Mouse (Mus musculus) frontal cortex, adult (tissue): ENCODE data around the gene Cfap69.
A peak's percentile ranks its signal among the peaks of the same experiment; 100 is the strongest.

Experiments
- ATAC-seq: cut with Nextera tagmentation; 2 replicates; pipeline ENCODE4 v1.9.2; 2017; ENCODE audit warnings: mild to moderate bottlenecking, moderate library complexity, mixed read lengths; ENCODE audit not compliant: low TSS enrichment

Cfap69 gene

GRCm38 (mm10) chr5:5657932-5658331 lies 6.1 kb downstream of the Cfap69 start:
- no peak for ATAC-seq

- peak; percentile 100 for ATAC-seq
These were observed 15.0 kb downstream of the Cfap69 start for GRCm38 (mm10) chr5:5648817-5649569.

GRCm38 (mm10) chr5:5646173-5646572 lies 17.9 kb downstream of the Cfap69 start:
- no peak for ATAC-seq

GRCm38 (mm10) chr5:5638496-5638895 lies 25.5 kb downstream of the Cfap69 start:
- no peak for ATAC-seq

- no peak for ATAC-seq
These were observed 38.5 kb downstream of the Cfap69 start for GRCm38 (mm10) chr5:5625491-5625890.

- ATAC-seq = no peak
These were observed 45.7 kb downstream of the Cfap69 start for GRCm38 (mm10) chr5:5618329-5618728.

- ATAC-seq = no peak
These were observed 53.5 kb downstream of the Cfap69 start for GRCm38 (mm10) chr5:5610540-5610939.

GRCm38 (mm10) chr5:5587686-5588085 lies 76.4 kb downstream of the Cfap69 start:
- ATAC-seq = no peak

GRCm38 (mm10) chr5:5573749-5574317 lies 90.2 kb downstream of the Cfap69 start, which contains the start of gene Gm8773:
Gm8773 (plus strand) TSS chr5:5573799.
- peak; percentile 88 for ATAC-seq

GRCm38 (mm10) chr5:5562435-5562834 lies 101.6 kb downstream of the Cfap69 start:
- no peak for ATAC-seq

GRCm38 (mm10) chr5:5561041-5561706 lies 102.9 kb downstream of the Cfap69 start:
- ATAC-seq = no peak

- ATAC-seq = no peak
These were observed 104.2 kb downstream of the Cfap69 start for GRCm38 (mm10) chr5:5559798-5560197.

GRCm38 (mm10) chr5:5559079-5559740 lies 104.8 kb downstream of the Cfap69 start, which contains the start of gene Gtpbp10:
Gtpbp10 (minus strand) TSS chr5:5559538.
- peak; percentile 99 for ATAC-seq

GRCm38 (mm10) chr5:5551110-5551509 lies 112.9 kb downstream of the Cfap69 start:
- ATAC-seq = no peak

GRCm38 (mm10) chr5:5540385-5540784 lies 123.7 kb downstream of the Cfap69 start:
- ATAC-seq = no peak

- no peak for ATAC-seq
These were observed 124.3 kb downstream of the Cfap69 start for GRCm38 (mm10) chr5:5539771-5540170.

- no peak for ATAC-seq
These were observed 127.9 kb downstream of the Cfap69 start for GRCm38 (mm10) chr5:5536131-5536530.

GRCm38 (mm10) chr5:5533656-5534420 lies 130.2 kb downstream of the Cfap69 start:
- ATAC-seq = no peak
